Mouse (Mus musculus): Measurements from ENCODE around the gene Rpsa. TPM values are rescaled to one million over a fixed set of nuclear protein-coding genes. Genes with fewer than 3 reads are reported as not detected.

The Rpsa gene
- polyA plus RNA-seq (2012; fragmentation: generic; extraction: Trizol): 1,000 to 10,000 TPM; 3,161 to 9,121 TPM

GRCm38 (mm10) chr9:120127538-120128251, at the start of gene Rpsa:
Rpsa (plus strand) TSS chr9:120127689.

GRCm38 (mm10) chr9:120091696-120092238, 35.7 kb upstream of the Rpsa start, which contains the start of gene Ccr8:
Ccr8 (plus strand) TSS chr9:120092114.

GRCm38 (mm10) chr9:120110211-120111018, 17.1 kb upstream of the Rpsa start, which contains the start of gene Slc25a38:
Slc25a38 (plus strand) TSS chr9:120110374.

GRCm38 (mm10) chr9:120149222-120149828, 21.8 kb downstream of the Rpsa start, which contains the start of gene Mobp:
Mobp (plus strand) TSS chr9:120149707.

Other genes with a start within 250 kb of the Rpsa start
- gene Wdr48, start 232.8 kb upstream of the Rpsa start, polyA plus RNA-seq (2012; fragmentation: generic; extraction: Trizol): 10 to 100 TPM in 1 of 2 experiments, 1 to 10 TPM in 1; 1.2 to 18.7 TPM
- gene Gorasp1, start 190.1 kb upstream of the Rpsa start, polyA plus RNA-seq (2012; fragmentation: generic; extraction: Trizol): 10 to 100 TPM in 1 of 2 experiments, 1 to 10 TPM in 1; 5.6 to 15.7 TPM
- under 1 TPM; 0.01 to 0.07 TPM for gene Ttc21a, start 190.1 kb upstream of the Rpsa start, polyA plus RNA-seq (2012; fragmentation: generic; extraction: Trizol)
- gene Csrnp1, start 143.0 kb upstream of the Rpsa start, polyA plus RNA-seq (2012; fragmentation: generic; extraction: Trizol): 1 to 10 TPM; 1.7 to 3.2 TPM
- under 1 TPM in 1 of 2 experiments, not detected in 1; 0.01 TPM for gene Xirp1, start 104.1 kb upstream of the Rpsa start, polyA plus RNA-seq (2012; fragmentation: generic; extraction: Trizol)
- under 1 TPM; 0.01 to 0.12 TPM for gene Cx3cr1, start 57.8 kb upstream of the Rpsa start, polyA plus RNA-seq (2012; fragmentation: generic; extraction: Trizol)
- not detected for gene Ccr8, start 35.6 kb upstream of the Rpsa start, polyA plus RNA-seq (2012; fragmentation: generic; extraction: Trizol)
- 10 to 100 TPM; 12.0 to 19.8 TPM for gene Slc25a38, start 17.3 kb upstream of the Rpsa start, polyA plus RNA-seq (2012; fragmentation: generic; extraction: Trizol)
- not detected for gene Mobp, start 22.0 kb downstream of the Rpsa start, polyA plus RNA-seq (2012; fragmentation: generic; extraction: Trizol)
- gene Myrip, start 173.8 kb downstream of the Rpsa start, polyA plus RNA-seq (2012; fragmentation: generic; extraction: Trizol): not detected

All from C3H10T1/2 (cell line).